Comparison of ENCODE assay signal across 15 mouse cellular contexts in genomic region chr4:137282122-137282521, GRCm38 (mm10). TPM values are rescaled to one million over a fixed set of nuclear protein-coding genes. Genes with fewer than 3 reads are reported as not detected.
"Had no signal": no experiment of that assay in that cellular context is flagged by ENCODE, and none has a peak within 500 bp of the region (broad histone marks: within the 10 kb centered on the region; RNA-seq: fewer than 3 reads in every experiment).

No protein-coding gene starts in this region.

- H3K4me1 ChIP-seq: megakaryocyte, embryonic 14.5 days had no signal

- DNase-seq: kidney, adult 9 months; left cerebral cortex, postnatal 4 days; liver; liver, embryonic 13.5 days; liver, postnatal 0 days; lung, postnatal 14 days; right cerebral cortex, postnatal 14 days; thymus, adult 18-20 months; thymus, postnatal 14 days had no signal

- H3K36me3 ChIP-seq: liver, embryonic 13.5 days; lung, embryonic 15.5 days; midbrain, embryonic 15.5 days had no signal

- H3K9ac ChIP-seq: liver, embryonic 13.5 days; liver, postnatal 0 days; lung, embryonic 15.5 days; midbrain, embryonic 15.5 days had no signal

- ATAC-seq: inflammation-experienced regulatory T-cells, adult 6 months; liver, postnatal 0 days; midbrain, embryonic 15.5 days had no signal

- H3K9me3 ChIP-seq: liver, embryonic 13.5 days; lung, embryonic 15.5 days; megakaryocyte, embryonic 14.5 days; midbrain, embryonic 15.5 days had no signal

- H3K4me3 ChIP-seq: liver, embryonic 13.5 days; lung, embryonic 15.5 days; megakaryocyte, embryonic 14.5 days; midbrain, embryonic 15.5 days had no signal

- H3K4me2 ChIP-seq: liver, embryonic 13.5 days; lung, embryonic 15.5 days; midbrain, embryonic 11.5 days; midbrain, embryonic 15.5 days had no signal

- H3K27ac ChIP-seq: liver, embryonic 13.5 days; lung, embryonic 15.5 days; macrophage; midbrain, embryonic 15.5 days had no signal

RNA-seq across cellular contexts. Expression of gene Wnt4, which starts 4.8 kb away (rescaled TPM):
- polyA plus RNA-seq: macrophage had no signal
